Mouse (Mus musculus) liver, adult 2 months (tissue): ENCODE results near the gene Rad9b. TPM values are rescaled to one million over a fixed set of nuclear protein-coding genes. Genes with fewer than 3 reads are reported as not detected.

Experiments used
- DNase-seq: peaks from one replicate; pipeline ENCODE4 v3.0.0-alpha.2; 2011; ENCODE audit warnings: low read depth, low spot score; ENCODE audit errors: extremely low read depth
- H3K27ac ChIP-seq: fragments of 200-500 bp; replicated peaks from 2 replicates; pipeline ENCODE4 v1.5.1; 2012; ENCODE audit warnings: low read depth, mild to moderate bottlenecking, control low read depth, inconsistent platforms, low read length; ENCODE audit not compliant: insufficient read depth
- H3K27me3 ChIP-seq: fragments of 200-500 bp; 2 replicates; pipeline ENCODE4 v1.6.1; 2012; ENCODE audit warnings: mild to moderate bottlenecking, moderate library complexity, low read length, inconsistent platforms; ENCODE audit not compliant: control insufficient read depth, insufficient read depth
- H3K36me3 ChIP-seq: fragments of 200-500 bp; 2 replicates; pipeline ENCODE4 v1.6.1; 2012; ENCODE audit warnings: low read length, inconsistent platforms; ENCODE audit not compliant: control insufficient read depth, insufficient read depth
- H3K4me1 ChIP-seq: fragments of 200-500 bp; 2 replicates; pipeline ENCODE4 v1.6.1; 2011; ENCODE audit warnings: low read length; ENCODE audit not compliant: control insufficient read depth, insufficient read depth
- H3K4me3 ChIP-seq: fragments of 200-500 bp; 2 replicates; pipeline ENCODE4 v1.5.1; 2011; ENCODE audit warnings: low read depth, mild to moderate bottlenecking, control low read depth, low read length, moderate library complexity; ENCODE audit not compliant: insufficient read depth
- H3K79me2 ChIP-seq: fragments of 200-500 bp; 2 replicates; pipeline ENCODE4 v1.6.1; 2012; ENCODE audit warnings: inconsistent platforms, mild to moderate bottlenecking, low read length, moderate library complexity; ENCODE audit not compliant: control insufficient read depth, insufficient read depth
- H3K9ac ChIP-seq: fragments of 200-500 bp; 2 replicates; pipeline ENCODE4 v1.6.1; 2012; ENCODE audit warnings: low read depth, mild to moderate bottlenecking, control low read depth, inconsistent platforms, low read length
- CTCF ChIP-seq: fragments of 200-500 bp; IDR thresholded peaks from 2 replicates; pipeline ENCODE4 v1.5.1; 2011; ENCODE audit warnings: low read depth, low read length, control low read depth
- POLR2A ChIP-seq: fragments of 200-500 bp; IDR thresholded peaks from 2 replicates; pipeline ENCODE4 v1.6.1; 2011; ENCODE audit warnings: low read length, control low read depth; ENCODE audit not compliant: insufficient read depth; ENCODE audit errors: extremely low read depth
- WGBS: fragments of 180-500 bp; shearing (Covaris S2); methylation state at CpG from one replicate; pipeline ENCODE4 v1.1.7; 2018; 5-methylcytosine and 5-hydroxymethylcytosine counted together
- polyA plus RNA-seq: library from polyadenylated mRNA; depleted of rRNA; stranded (reverse); fragments of >200 nt; gene quantifications from 2 replicates; pipeline ENCODE4 v1.2.3, GENCODE M21; 2012
- total RNA-seq: library from RNA; depleted of rRNA; stranded (reverse); fragments of >200 nt; gene quantifications from 2 replicates; pipeline ENCODE4 v1.2.3, GENCODE M21; 2014

Rad9b gene
- total and polyA plus RNA-seq, 2 experiments: 1.5 to 4.5 TPM

GRCm38 (mm10) chr5:122318100-122318499, 35.9 kb downstream of the Rad9b start:
- H3K27ac ChIP-seq: no peak overlapping the region
- H3K4me3 ChIP-seq: no peak overlapping the region
- 0 out of 2 replicates have a peak, but pooled peaks cover 3% of the 10 kb centered on the region for H3K79me2 ChIP-seq
- TF ChIP-seq CTCF (peak; percentile 49; the same call in 1 of the 2 replicates), POLR2A (no peak)
- no peak for DNase-seq
- WGBS: 79% methylated on average over 3 of the region's 3 CpGs
- H3K27me3 ChIP-seq: no peaks in the 10 kb centered on the region
- peaks cover 13% of the 10 kb centered on the region for H3K36me3 ChIP-seq
- H3K4me1 ChIP-seq: peaks cover 18% of the 10 kb centered on the region
- no peak overlapping the region for H3K9ac ChIP-seq

GRCm38 (mm10) chr5:122317329-122318045, 36.5 kb downstream of the Rad9b start:
- Histone ChIP-seq H3K27me3 (no peaks in the 10 kb centered on the region), H3K9ac (no peak overlapping the region), H3K27ac (no peak overlapping the region), H3K4me3 (no peak overlapping the region), H3K79me2 (0 out of 2 replicates have a peak, but pooled peaks cover 3% of the 10 kb centered on the region), H3K4me1 (peaks cover 24% of the 10 kb centered on the region), H3K36me3 (peaks cover 13% of the 10 kb centered on the region)
- no peak for TF ChIP-seq POLR2A
- no peak for TF ChIP-seq CTCF
- DNase-seq: peak; percentile 37
- WGBS: 84% methylated on average over 11 of the region's 11 CpGs

DNA sequence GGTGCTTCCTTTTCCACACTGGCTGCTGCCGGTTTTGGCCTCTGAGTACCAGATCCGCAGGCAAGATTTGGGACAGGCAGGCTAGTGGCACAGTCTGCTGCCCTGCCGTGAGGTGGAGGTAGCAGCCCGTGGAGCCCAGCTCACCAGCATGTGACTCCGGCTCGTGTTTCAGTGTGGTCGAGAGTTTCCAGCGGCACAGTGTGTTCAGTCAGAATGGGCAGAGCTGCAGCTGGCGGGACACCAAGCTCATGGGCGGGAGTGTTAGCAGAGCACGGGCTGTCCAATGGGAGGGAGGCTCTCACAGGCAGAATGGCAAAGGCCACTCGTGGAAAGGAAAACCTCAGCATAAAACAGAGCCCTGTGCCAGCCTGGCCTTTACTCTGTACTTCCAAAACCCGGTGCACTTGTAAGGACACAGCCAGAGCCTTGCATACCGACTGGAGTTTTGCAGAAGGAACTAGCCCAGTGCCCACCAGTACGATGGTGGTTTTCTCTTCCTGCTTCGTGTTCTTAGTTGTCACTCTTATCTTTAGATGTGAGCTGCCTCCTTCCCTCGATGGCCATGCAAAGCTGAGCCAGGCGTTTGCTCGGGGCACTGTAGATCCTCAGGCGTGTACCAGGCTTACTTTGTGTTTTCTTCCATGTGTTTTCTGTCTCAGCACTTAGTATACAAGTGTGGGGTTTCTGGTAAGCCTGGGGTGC, 38.9 kb downstream of the Rad9b start:
- WGBS: 23% methylated on average over 20 of the region's 20 CpGs
- H3K36me3 ChIP-seq: no peaks in the 10 kb centered on the region
- 0 out of 2 replicates have a peak, but pooled peaks cover 3% of the 10 kb centered on the region for H3K79me2 ChIP-seq
- peaks cover 25% of the 10 kb centered on the region for H3K4me1 ChIP-seq
- H3K4me3 ChIP-seq: no peak overlapping the region
- H3K9ac ChIP-seq: peak overlapping the region; percentile 24
- H3K27me3 ChIP-seq: no peaks in the 10 kb centered on the region
- TF ChIP-seq POLR2A (no peak), CTCF (peak; percentile 70)
- peak; percentile 99 for DNase-seq
- peak overlapping the region; percentile 75 for H3K27ac ChIP-seq

DNA sequence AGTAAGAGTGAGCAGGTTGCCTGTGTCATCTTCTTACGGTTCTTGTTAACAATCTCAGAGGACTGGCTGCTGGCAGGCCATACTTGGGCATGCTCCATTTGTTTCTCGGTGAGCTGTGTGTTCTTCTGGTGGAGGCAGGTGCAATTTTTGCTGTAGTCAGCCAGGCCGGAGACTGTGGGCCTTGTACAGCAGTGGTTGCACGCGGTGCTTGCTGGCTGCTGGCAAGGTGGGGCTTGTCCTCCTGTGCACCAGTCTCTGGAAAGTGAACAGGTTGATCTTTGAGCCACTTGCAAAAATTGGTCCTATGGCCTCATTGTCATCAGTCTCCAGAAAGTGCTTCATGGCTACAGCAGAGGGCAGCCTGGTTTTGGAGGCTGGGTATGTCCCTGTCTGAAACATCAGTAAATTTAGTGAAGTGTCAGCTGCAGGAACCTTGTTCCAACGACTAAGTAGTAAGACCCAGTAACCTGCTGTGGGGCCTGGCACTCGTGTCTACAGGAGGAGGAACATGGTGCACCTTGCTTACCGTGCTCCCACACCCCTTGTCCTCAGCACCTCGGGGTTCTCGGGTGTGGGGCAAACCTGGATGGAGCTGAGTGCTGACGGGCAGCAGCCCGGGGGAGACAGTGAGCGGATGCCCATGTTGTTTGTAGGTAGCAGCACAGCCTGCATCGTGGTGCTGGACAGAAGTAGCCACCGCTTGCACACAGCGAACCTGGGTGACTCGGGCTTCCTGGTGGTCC, 40.9 kb downstream of the Rad9b start:
- Histone ChIP-seq H3K9ac (0 out of 2 replicates have a peak overlapping the region, but pooled peaks have one; percentile 8), H3K79me2 (peaks cover 8% of the 10 kb centered on the region; the same call in 1 of the 2 replicates), H3K4me3 (no peak overlapping the region), H3K27ac (peak overlapping the region; percentile 11; the same call in 1 of the 2 replicates), H3K4me1 (peaks cover 25% of the 10 kb centered on the region), H3K36me3 (peaks cover 4% of the 10 kb centered on the region; the same call in 1 of the 2 replicates), H3K27me3 (no peaks in the 10 kb centered on the region)
- peak; percentile 84 for DNase-seq
- no peak for TF ChIP-seq CTCF
- no peak for TF ChIP-seq POLR2A
- WGBS: 74% methylated on average over 17 of the region's 17 CpGs

- no peak for DNase-seq
- Histone ChIP-seq H3K9ac (no peak overlapping the region), H3K79me2 (peaks cover 15% of the 10 kb centered on the region), H3K27ac (peak overlapping the region; percentile 11; the same call in 1 of the 2 replicates), H3K36me3 (peaks cover 6% of the 10 kb centered on the region; the same call in 1 of the 2 replicates), H3K4me3 (no peak overlapping the region), H3K4me1 (peaks cover 25% of the 10 kb centered on the region), H3K27me3 (no peaks in the 10 kb centered on the region)
- no peak for TF ChIP-seq CTCF
- TF ChIP-seq POLR2A: no peak
- WGBS: 77% methylated on average over 4 of the region's 4 CpGs
These were observed 41.7 kb downstream of the Rad9b start for GRCm38 (mm10) chr5:122312346-122312745.
